Mouse (Mus musculus): ENCODE measurements at regions not wholly inside any gene's neighbourhood (a gene's known extent, or its start where the extent isn't known, plus 50 kb on each side); places are given as distances from the start of the nearest gene placed in this dataset.
A peak's percentile ranks its signal among the peaks of the same experiment; 100 is the strongest.

DNA sequence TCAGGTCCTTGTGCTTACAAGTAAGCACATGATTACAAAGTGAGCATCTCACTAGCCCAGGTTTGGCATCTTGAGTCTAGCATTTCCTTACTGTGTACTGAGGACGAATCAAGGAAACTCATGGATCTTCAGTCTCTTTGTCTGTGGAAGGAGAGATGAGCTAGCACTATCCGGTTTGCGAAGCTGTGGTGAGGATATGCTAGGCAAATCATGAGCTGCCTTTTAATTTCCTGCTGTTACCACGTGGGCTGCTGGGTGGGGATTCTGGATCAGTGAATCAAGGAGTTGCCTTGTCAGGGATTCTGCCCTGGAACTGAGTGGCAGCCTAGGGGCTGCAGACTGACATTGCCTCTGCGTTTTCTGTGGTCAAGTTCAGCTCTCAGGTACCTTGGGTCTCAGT, 167.3 kb downstream of the 1810013L24Rik start:
- Histone ChIP-seq H3K4me2 (ENCODE audit: low read depth) (no peak overlapping the region), H3K27me3 (ENCODE audit: control insufficient read depth, insufficient read depth, low read length) (no peaks in the 10 kb centered on the region), H3K36me3 (replicated peaks; ENCODE audit: control insufficient read depth, insufficient read depth, low read depth) (no peaks in the 10 kb centered on the region), H3K9ac (replicated peaks) (no peak overlapping the region), H3K4me1 (replicated peaks; ENCODE audit: control insufficient read depth in 2 of 2, insufficient read depth in 2 of 2, low read length in 1 of 2) (no peaks in the 10 kb centered on the region), H3K4me3 (ENCODE audit: insufficient read depth in 1 of 2, low read depth in 2 of 2, low read length in 2 of 2) (no peak overlapping the region), H3K27ac (no peak overlapping the region), H3K9me3 (ENCODE audit: control insufficient read depth, low read length) (no peaks in the 10 kb centered on the region)
- WGBS (ENCODE audit: insufficient replicate concordance), result 50% methylated on average over 5 of the region's 5 CpGs
- TF ChIP-seq CTCF (IDR thresholded peaks at IDR 0.05; ENCODE audit: low read depth), result no peak
- TF ChIP-seq EP300 (IDR thresholded peaks at IDR 0.05; ENCODE audit: low read depth), result no peak
- ATAC-seq (ENCODE audit: insufficient read depth), result no peak
- no peak for DNase-seq (ENCODE audit: low read depth in 3 of 3, low spot score in 3 of 3)

DNA sequence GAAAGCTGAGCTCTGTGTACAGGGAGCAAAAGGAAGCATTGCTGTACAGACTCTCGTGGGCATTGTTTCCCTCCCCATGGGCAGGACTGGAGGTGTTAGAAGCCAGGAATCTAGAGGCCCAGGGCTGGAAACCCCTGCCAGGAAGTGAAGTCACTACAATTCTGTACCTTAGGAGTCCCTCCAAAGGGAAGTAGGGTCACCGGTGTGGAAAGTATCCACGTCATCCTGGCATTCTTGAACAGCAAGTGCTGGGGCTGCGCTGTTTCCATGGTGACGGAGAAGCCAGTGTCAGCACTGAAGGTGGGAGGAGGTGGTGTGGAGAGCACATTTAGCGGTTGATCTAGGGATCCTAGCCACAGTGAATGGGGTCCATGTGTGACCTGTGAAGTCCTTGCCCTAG, 174.1 kb downstream of the 1810013L24Rik start:
- DNase-seq (ENCODE audit: low read depth in 3 of 3, low spot score in 3 of 3) (no peak), ATAC-seq (ENCODE audit: insufficient read depth) (no peak)
- Histone ChIP-seq H3K9ac (replicated peaks) (no peak overlapping the region), H3K4me3 (ENCODE audit: insufficient read depth in 1 of 2, low read depth in 2 of 2, low read length in 2 of 2) (no peak overlapping the region), H3K4me2 (ENCODE audit: low read depth) (no peak overlapping the region), H3K27me3 (ENCODE audit: control insufficient read depth, insufficient read depth, low read length) (no peaks in the 10 kb centered on the region), H3K4me1 (replicated peaks; ENCODE audit: control insufficient read depth in 2 of 2, insufficient read depth in 2 of 2, low read length in 1 of 2) (no peaks in the 10 kb centered on the region), H3K9me3 (ENCODE audit: control insufficient read depth, low read length) (no peaks in the 10 kb centered on the region), H3K27ac (no peak overlapping the region), H3K36me3 (replicated peaks; ENCODE audit: control insufficient read depth, insufficient read depth, low read depth) (no peaks in the 10 kb centered on the region)
- no peak for TF ChIP-seq EP300 (IDR thresholded peaks at IDR 0.05; ENCODE audit: low read depth)
- no peak for TF ChIP-seq CTCF (IDR thresholded peaks at IDR 0.05; ENCODE audit: low read depth)
- WGBS (ENCODE audit: insufficient replicate concordance), result 31% methylated on average over 6 of the region's 6 CpGs

DNA sequence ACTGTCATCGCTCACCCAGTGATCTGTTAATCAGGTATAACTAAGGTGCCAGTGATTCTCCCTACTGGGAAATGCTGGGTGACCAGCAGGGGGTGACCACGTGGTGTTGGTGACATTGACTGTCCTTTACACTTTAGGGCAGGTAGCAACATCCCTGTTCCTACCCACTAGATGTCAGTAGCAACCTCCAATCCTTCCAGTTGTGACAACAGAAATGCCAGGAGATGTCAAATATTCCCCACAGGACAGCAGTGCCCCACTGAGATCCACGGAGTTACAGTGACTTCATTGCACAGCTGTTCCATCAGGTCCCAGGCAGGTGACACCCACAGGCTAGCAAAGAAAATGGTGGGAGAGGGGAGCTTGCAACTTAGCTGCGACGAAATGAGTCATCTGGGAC, 176.0 kb downstream of the 1810013L24Rik start:
- H3K27ac ChIP-seq, result no peak overlapping the region
- no peaks in the 10 kb centered on the region for H3K9me3 ChIP-seq (ENCODE audit: control insufficient read depth, low read length)
- no peaks in the 10 kb centered on the region for H3K36me3 ChIP-seq (replicated peaks; ENCODE audit: control insufficient read depth, insufficient read depth, low read depth)
- no peak overlapping the region for H3K4me3 ChIP-seq (ENCODE audit: insufficient read depth in 1 of 2, low read depth in 2 of 2, low read length in 2 of 2)
- H3K27me3 ChIP-seq (ENCODE audit: control insufficient read depth, insufficient read depth, low read length), result no peaks in the 10 kb centered on the region
- H3K9ac ChIP-seq (replicated peaks), result no peak overlapping the region
- 23% methylated on average over 5 of the region's 5 CpGs for WGBS (ENCODE audit: insufficient replicate concordance)
- TF ChIP-seq CTCF (IDR thresholded peaks at IDR 0.05; ENCODE audit: low read depth) (0 out of 2 replicates have a peak, but pooled peaks have one; percentile 4), EP300 (IDR thresholded peaks at IDR 0.05; ENCODE audit: low read depth) (no peak)
- no peak for ATAC-seq (ENCODE audit: insufficient read depth)
- H3K4me2 ChIP-seq (ENCODE audit: low read depth), result no peak overlapping the region
- DNase-seq (ENCODE audit: low read depth in 3 of 3, low spot score in 3 of 3), result no peak
- H3K4me1 ChIP-seq (replicated peaks; ENCODE audit: control insufficient read depth in 2 of 2, insufficient read depth in 2 of 2, low read length in 1 of 2), result no peaks in the 10 kb centered on the region

DNA sequence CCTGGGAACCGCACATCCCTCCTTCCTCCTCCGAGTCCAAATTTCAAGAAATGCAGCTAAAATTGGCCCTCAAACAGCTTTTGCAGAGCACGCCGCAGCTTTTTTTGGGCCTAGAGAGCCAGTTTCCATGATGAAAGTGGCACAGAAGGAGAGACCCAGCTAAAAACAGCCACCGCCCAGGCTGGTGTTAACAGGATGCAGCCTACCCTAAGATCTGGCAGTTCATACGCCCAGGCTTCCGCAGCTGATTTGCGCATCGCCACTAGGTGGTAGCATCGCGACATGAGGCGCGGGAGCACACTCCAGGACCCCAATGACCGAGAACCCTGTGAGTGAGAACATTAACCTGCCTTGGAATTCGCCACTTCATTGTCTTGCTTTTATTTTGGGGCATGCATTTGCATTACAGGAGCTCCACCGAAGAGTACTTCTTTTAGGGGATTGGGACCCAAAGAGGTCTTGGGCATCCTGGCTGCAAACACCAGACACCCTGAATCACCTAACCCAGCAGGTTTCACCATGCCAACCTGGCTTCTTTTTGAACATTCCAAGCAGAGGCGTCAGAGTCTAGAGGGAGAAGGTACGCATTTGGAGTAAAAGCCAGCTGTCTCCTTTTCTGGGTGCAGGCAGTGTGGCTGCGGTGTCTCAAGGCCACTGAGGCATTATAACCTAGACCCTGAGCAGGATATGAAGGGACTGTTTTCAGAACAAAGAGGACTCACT, 179.6 kb downstream of the 1810013L24Rik start:
- no peak overlapping the region for H3K4me3 ChIP-seq (ENCODE audit: insufficient read depth in 1 of 2, low read depth in 2 of 2, low read length in 2 of 2)
- no peak overlapping the region for H3K4me2 ChIP-seq (ENCODE audit: low read depth)
- DNase-seq (ENCODE audit: low read depth in 3 of 3, low spot score in 3 of 3) (peak in 2 of 3 experiments; percentile 10 to 33), ATAC-seq (ENCODE audit: insufficient read depth) (no peak)
- no peaks in the 10 kb centered on the region for H3K9me3 ChIP-seq (ENCODE audit: control insufficient read depth, low read length)
- no peaks in the 10 kb centered on the region for H3K36me3 ChIP-seq (replicated peaks; ENCODE audit: control insufficient read depth, insufficient read depth, low read depth)
- WGBS (ENCODE audit: insufficient replicate concordance), result 14% methylated on average over 19 of the region's 19 CpGs
- no peak overlapping the region for H3K9ac ChIP-seq (replicated peaks)
- TF ChIP-seq EP300 (IDR thresholded peaks at IDR 0.05; ENCODE audit: low read depth) (no peak), CTCF (IDR thresholded peaks at IDR 0.05; ENCODE audit: low read depth) (peak; percentile 92)
- no peaks in the 10 kb centered on the region for H3K4me1 ChIP-seq (replicated peaks; ENCODE audit: control insufficient read depth in 2 of 2, insufficient read depth in 2 of 2, low read length in 1 of 2)
- no peaks in the 10 kb centered on the region for H3K27me3 ChIP-seq (ENCODE audit: control insufficient read depth, insufficient read depth, low read length)
- H3K27ac ChIP-seq, result no peak overlapping the region

DNA sequence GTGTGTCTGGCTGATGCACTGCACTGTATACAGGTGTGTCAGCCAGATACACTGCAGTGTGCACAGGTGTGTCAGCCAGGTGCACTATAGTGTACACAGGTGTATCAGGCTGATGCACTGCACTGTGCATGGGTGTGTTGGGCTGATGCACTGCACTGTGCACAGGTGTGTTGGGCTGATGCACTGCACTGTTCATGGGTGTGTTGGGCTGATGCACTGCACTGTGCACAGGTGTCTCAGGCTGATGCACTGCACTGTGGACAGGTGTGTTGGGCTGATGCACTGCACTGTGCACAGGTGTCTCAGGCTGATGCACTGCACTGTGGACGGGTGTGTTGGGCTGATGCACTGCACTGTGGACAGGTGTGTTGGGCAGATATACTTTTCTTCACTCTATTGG, 181.2 kb downstream of the 1810013L24Rik start:
- Histone ChIP-seq H3K9ac (replicated peaks) (no peak overlapping the region), H3K27ac (no peak overlapping the region), H3K36me3 (replicated peaks; ENCODE audit: control insufficient read depth, insufficient read depth, low read depth) (no peaks in the 10 kb centered on the region), H3K4me2 (ENCODE audit: low read depth) (no peak overlapping the region), H3K27me3 (ENCODE audit: control insufficient read depth, insufficient read depth, low read length) (no peaks in the 10 kb centered on the region), H3K9me3 (ENCODE audit: control insufficient read depth, low read length) (no peaks in the 10 kb centered on the region), H3K4me1 (replicated peaks; ENCODE audit: control insufficient read depth in 2 of 2, insufficient read depth in 2 of 2, low read length in 1 of 2) (no peaks in the 10 kb centered on the region), H3K4me3 (ENCODE audit: insufficient read depth in 1 of 2, low read depth in 2 of 2, low read length in 2 of 2) (no peak overlapping the region)
- ATAC-seq (ENCODE audit: insufficient read depth) (no peak), DNase-seq (ENCODE audit: low read depth in 3 of 3, low spot score in 3 of 3) (no peak)
- WGBS (ENCODE audit: insufficient replicate concordance), result 43% methylated on average over 1 of the region's 1 CpGs
- no peak for TF ChIP-seq CTCF (IDR thresholded peaks at IDR 0.05; ENCODE audit: low read depth)
- no peak for TF ChIP-seq EP300 (IDR thresholded peaks at IDR 0.05; ENCODE audit: low read depth)

All from liver, embryonic 14.5 days (tissue).